Mouse (Mus musculus) kidney, embryonic 16.5 days (tissue): ENCODE data around the gene Emcn. TPM values are rescaled to one million over a fixed set of nuclear protein-coding genes. Genes with fewer than 3 reads are reported as not detected.

Experiments
- ATAC-seq: fragments of 200-750 bp; cut with Nextera tagmentation; 2 replicates; pipeline ENCODE4 v1.8.0; 2017; ENCODE audit warnings: moderate TSS enrichment; ENCODE audit not compliant: low FRiP score, low TSS enrichment
- H3K27ac ChIP-seq: fragments of 300-500 bp; sonication (generic); 2 replicates; pipeline ENCODE4 v1.5.1; 2014; ENCODE audit warnings: low read length
- H3K27me3 ChIP-seq: fragments of 300-500 bp; sonication (generic); 2 replicates; pipeline ENCODE4 v1.6.1; 2014; ENCODE audit warnings: low read length, control low read depth, mixed read lengths; ENCODE audit not compliant: insufficient read depth
- H3K36me3 ChIP-seq: fragments of 300-500 bp; sonication (generic); 2 replicates; pipeline ENCODE4 v1.6.1; 2014; ENCODE audit warnings: low read length, control low read depth, mixed read lengths; ENCODE audit not compliant: insufficient read depth
- H3K4me1 ChIP-seq: fragments of 300-500 bp; sonication (generic); 2 replicates; pipeline ENCODE4 v1.6.1; 2014; ENCODE audit warnings: low read length, control low read depth, mixed read lengths; ENCODE audit not compliant: insufficient read depth
- H3K4me2 ChIP-seq: fragments of 300-500 bp; sonication (generic); replicated peaks from 2 replicates; pipeline ENCODE4 v1.6.1; 2014; ENCODE audit warnings: low read depth, low read length
- H3K4me3 ChIP-seq: fragments of 300-500 bp; sonication (generic); 2 replicates; pipeline ENCODE4 v1.5.1; 2014; ENCODE audit warnings: mild to moderate bottlenecking, low read length
- H3K9ac ChIP-seq: fragments of 300-500 bp; sonication (generic); replicated peaks from 2 replicates; pipeline ENCODE4 v1.6.1; 2014; ENCODE audit warnings: low read length
- H3K9me3 ChIP-seq: fragments of 300-500 bp; sonication (generic); 2 replicates; pipeline ENCODE4 v1.6.1; 2016; ENCODE audit warnings: low read length, control low read depth
- WGBS: fragments of 180-500 bp; shearing (Covaris S2); extraction: QIAGEN DNeasy Blood & Tissue Kit; methylation state at CpG from one replicate; pipeline ENCODE4 v1.1.7; 2014; 5-methylcytosine and 5-hydroxymethylcytosine counted together
- polyA plus RNA-seq: library from polyadenylated mRNA; unstranded; fragments of >200 nt; fragmentation: Nextera tagmentation; extraction: Ambion mirVana; gene quantifications from 2 replicates; pipeline ENCODE4 v1.2.1, GENCODE M21; 2015

Emcn gene
- polyA plus RNA-seq, 1 experiment from 2014 or later: 114 TPM

- Histone ChIP-seq H3K36me3 (no peaks in the 10 kb centered on the region), H3K4me1 (no peaks in the 10 kb centered on the region), H3K9ac (no peak overlapping the region), H3K27ac (no peak overlapping the region), H3K4me2 (no peak overlapping the region), H3K9me3 (no peaks in the 10 kb centered on the region), H3K27me3 (no peaks in the 10 kb centered on the region), H3K4me3 (no peak overlapping the region)
- WGBS: 80% methylated on average over 1 of the region's 1 CpGs
- no peak for ATAC-seq
These were observed 20.9 kb upstream of the Emcn start for GRCm38 (mm10) chr3:137319950-137320349.

- WGBS: 33% methylated on average over 12 of the region's 12 CpGs
- Histone ChIP-seq H3K4me1 (no peaks in the 10 kb centered on the region), H3K9me3 (no peaks in the 10 kb centered on the region), H3K36me3 (no peaks in the 10 kb centered on the region), H3K27ac (peak overlapping the region; percentile 45; the same call in 1 of the 2 replicates), H3K27me3 (no peaks in the 10 kb centered on the region), H3K9ac (no peak overlapping the region), H3K4me2 (no peak overlapping the region), H3K4me3 (no peak overlapping the region)
- ATAC-seq: peak; percentile 63; the same call in 1 of the 2 replicates
These were observed 18.6 kb upstream of the Emcn start for GRCm38 (mm10) chr3:137322304-137322703.

GRCm38 (mm10) chr3:137329898-137330297, 11.0 kb upstream of the Emcn start:
- Histone ChIP-seq H3K4me1 (peaks cover 3% of the 10 kb centered on the region; the same call in 1 of the 2 replicates), H3K4me3 (no peak overlapping the region), H3K9ac (no peak overlapping the region), H3K27ac (no peak overlapping the region), H3K27me3 (no peaks in the 10 kb centered on the region), H3K36me3 (no peaks in the 10 kb centered on the region), H3K9me3 (no peaks in the 10 kb centered on the region), H3K4me2 (no peak overlapping the region)
- WGBS: 82% methylated on average over 9 of the region's 9 CpGs
- ATAC-seq: no peak

GRCm38 (mm10) chr3:137330950-137331349, 9.9 kb upstream of the Emcn start:
- H3K36me3 ChIP-seq: no peaks in the 10 kb centered on the region
- no peaks in the 10 kb centered on the region for H3K9me3 ChIP-seq
- peak overlapping the region; percentile 58 for H3K27ac ChIP-seq
- peaks cover 3% of the 10 kb centered on the region; the same call in 1 of the 2 replicates for H3K4me1 ChIP-seq
- no peak overlapping the region for H3K9ac ChIP-seq
- no peak overlapping the region for H3K4me3 ChIP-seq
- H3K4me2 ChIP-seq: no peak overlapping the region
- no peak for ATAC-seq
- no peaks in the 10 kb centered on the region for H3K27me3 ChIP-seq
- WGBS: 34% methylated on average over 4 of the region's 4 CpGs

GRCm38 (mm10) chr3:137332531-137332930, 8.3 kb upstream of the Emcn start:
- Histone ChIP-seq H3K9ac (no peak overlapping the region), H3K4me1 (peaks cover 3% of the 10 kb centered on the region; the same call in 1 of the 2 replicates), H3K27ac (no peak overlapping the region), H3K27me3 (no peaks in the 10 kb centered on the region), H3K4me2 (no peak overlapping the region), H3K9me3 (no peaks in the 10 kb centered on the region), H3K36me3 (no peaks in the 10 kb centered on the region), H3K4me3 (no peak overlapping the region)
- ATAC-seq: no peak
- WGBS: 46% methylated on average over 4 of the region's 4 CpGs

- 87% methylated on average over 4 of the region's 4 CpGs for WGBS
These were observed 4.9 kb upstream of the Emcn start for GRCm38 (mm10) chr3:137335957-137336356.

GRCm38 (mm10) chr3:137343446-137343845, 2.6 kb downstream of the Emcn start:
- H3K4me2 ChIP-seq: peak overlapping the region; percentile 12; the same call in 1 of the 2 replicates
- H3K4me1 ChIP-seq: no peaks in the 10 kb centered on the region
- no peaks in the 10 kb centered on the region for H3K9me3 ChIP-seq
- no peaks in the 10 kb centered on the region for H3K27me3 ChIP-seq
- H3K36me3 ChIP-seq: no peaks in the 10 kb centered on the region
- H3K27ac ChIP-seq: no peak overlapping the region
- H3K9ac ChIP-seq: no peak overlapping the region
- WGBS: 79% methylated on average over 5 of the region's 5 CpGs
- no peak for ATAC-seq
- H3K4me3 ChIP-seq: peak overlapping the region; percentile 18; the same call in 1 of the 2 replicates

More at GRCm38 (mm10) chr3:137335957-137336356, 4.9 kb upstream of the Emcn start:
- no peak overlapping the region for H3K4me2 ChIP-seq
- ATAC-seq: no peak
- H3K9ac ChIP-seq: no peak overlapping the region
- H3K36me3 ChIP-seq: no peaks in the 10 kb centered on the region
- H3K9me3 ChIP-seq: no peaks in the 10 kb centered on the region
- no peak overlapping the region for H3K27ac ChIP-seq
- no peak overlapping the region for H3K4me3 ChIP-seq
- no peaks in the 10 kb centered on the region for H3K27me3 ChIP-seq
- peaks cover 1% of the 10 kb centered on the region; the same call in 1 of the 2 replicates for H3K4me1 ChIP-seq

GRCm38 (mm10) chr3:137351882-137352281, 11.0 kb downstream of the Emcn start:
- ATAC-seq: no peak
- H3K27ac ChIP-seq: no peak overlapping the region
- 84% methylated on average over 5 of the region's 5 CpGs for WGBS
- H3K9ac ChIP-seq: no peak overlapping the region
- no peaks in the 10 kb centered on the region for H3K27me3 ChIP-seq
- H3K36me3 ChIP-seq: no peaks in the 10 kb centered on the region
- no peak overlapping the region for H3K4me2 ChIP-seq
- no peaks in the 10 kb centered on the region for H3K4me1 ChIP-seq
- H3K9me3 ChIP-seq: no peaks in the 10 kb centered on the region
- H3K4me3 ChIP-seq: no peak overlapping the region

- Histone ChIP-seq H3K9ac (no peak overlapping the region), H3K27me3 (no peaks in the 10 kb centered on the region), H3K4me3 (no peak overlapping the region), H3K27ac (no peak overlapping the region), H3K4me1 (no peaks in the 10 kb centered on the region), H3K9me3 (no peaks in the 10 kb centered on the region), H3K4me2 (no peak overlapping the region), H3K36me3 (no peaks in the 10 kb centered on the region)
- ATAC-seq: no peak
- WGBS: 89% methylated on average over 4 of the region's 4 CpGs
These were observed 15.8 kb downstream of the Emcn start for GRCm38 (mm10) chr3:137356697-137357096.

- no peak for ATAC-seq
- H3K27me3 ChIP-seq: no peaks in the 10 kb centered on the region
- no peaks in the 10 kb centered on the region for H3K4me1 ChIP-seq
- H3K27ac ChIP-seq: no peak overlapping the region
- no peak overlapping the region for H3K4me2 ChIP-seq
- no peak overlapping the region for H3K4me3 ChIP-seq
- no peak overlapping the region for H3K9ac ChIP-seq
- no peaks in the 10 kb centered on the region for H3K9me3 ChIP-seq
- no peaks in the 10 kb centered on the region for H3K36me3 ChIP-seq
- WGBS: 88% methylated on average over 6 of the region's 6 CpGs
These were observed 26.4 kb downstream of the Emcn start for GRCm38 (mm10) chr3:137367123-137367825.
